Mouse (Mus musculus): ENCODE data around the gene Eefsec.

The Eefsec gene
- long read RNA-seq, experiment 1, transcript Eefsec-201 (7 exons, 2,679 nt) = major isoform, 16 of 28 reads
- long read RNA-seq, experiment 1, partial matches to known transcripts = 1 of 28 reads
- long read RNA-seq, experiment 1, other reads (novel, unspliced or antisense) = 11 of 28 reads
- long read RNA-seq, experiment 2, transcript Eefsec-201 (7 exons, 2,679 nt) = major isoform, 15 of 18 reads
- long read RNA-seq, experiment 2, partial matches to known transcripts = 1 of 18 reads
- long read RNA-seq, experiment 2, other reads (novel, unspliced or antisense) = 2 of 18 reads

GRCm38 (mm10) chr6:88446063-88447002 is at the start of gene Eefsec:
TSS of gene Eefsec (minus strand) at chr6:88446539.
- intact Hi-C loops (cut with DNase I) = no loop called here

- intact Hi-C loops (cut with DNase I) = no loop called here
These were observed 47.4 kb upstream of the Eefsec start for GRCm38 (mm10) chr6:88493712-88494111.

- intact Hi-C loops (cut with DNase I) = no loop called here
These were observed 44.5 kb upstream of the Eefsec start for GRCm38 (mm10) chr6:88490629-88491354.

GRCm38 (mm10) chr6:88489834-88490233 is 43.5 kb upstream of the Eefsec start:
- intact Hi-C loops (cut with DNase I) = loop anchor here (10.0 kb wide), 1 partner anchor 305 kb away; no protein-coding TSS in a partner anchor

- intact Hi-C loops (cut with DNase I) = loop anchor here (10.0 kb wide), 1 partner anchor 304 kb away; no protein-coding TSS in a partner anchor
These were observed 42.7 kb upstream of the Eefsec start for GRCm38 (mm10) chr6:88489026-88489425.

- intact Hi-C loops (cut with DNase I) = loop anchor here (10.0 kb wide), 1 partner anchor 302 kb away; no protein-coding TSS in a partner anchor
These were observed 40.6 kb upstream of the Eefsec start for GRCm38 (mm10) chr6:88486893-88487292.

- intact Hi-C loops (cut with DNase I) = loop anchor here (10.0 kb wide), 1 partner anchor 301 kb away; no protein-coding TSS in a partner anchor
These were observed 39.0 kb upstream of the Eefsec start for GRCm38 (mm10) chr6:88485378-88485777.

- intact Hi-C loops (cut with DNase I) = loop anchor here (10.0 kb wide), 1 partner anchor 299 kb away; no protein-coding TSS in a partner anchor
These were observed 37.6 kb upstream of the Eefsec start for GRCm38 (mm10) chr6:88483913-88484312.

GRCm38 (mm10) chr6:88483111-88483510 is 36.8 kb upstream of the Eefsec start:
- intact Hi-C loops (cut with DNase I) = loop anchor here (10.0 kb wide), 1 partner anchor 298 kb away; no protein-coding TSS in a partner anchor

GRCm38 (mm10) chr6:88480421-88480820 is 34.1 kb upstream of the Eefsec start:
- intact Hi-C loops (cut with DNase I) = loop anchor here (10.0 kb wide), 1 partner anchor 296 kb away; no protein-coding TSS in a partner anchor

- intact Hi-C loops (cut with DNase I) = no loop called here
These were observed 23.5 kb upstream of the Eefsec start for GRCm38 (mm10) chr6:88469878-88470277.

- intact Hi-C loops (cut with DNase I) = no loop called here
These were observed 19.0 kb upstream of the Eefsec start, which contains the start of gene Ruvbl1 for GRCm38 (mm10) chr6:88465181-88465920. TSS of gene Ruvbl1 (plus strand) at chr6:88465409.

GRCm38 (mm10) chr6:88454545-88454944 is 8.2 kb upstream of the Eefsec start:
- intact Hi-C loops (cut with DNase I) = no loop called here

- intact Hi-C loops (cut with DNase I) = no loop called here
These were observed 1.1 kb upstream of the Eefsec start for GRCm38 (mm10) chr6:88447454-88447853.

GRCm38 (mm10) chr6:88445661-88446060 is 678 bp downstream of the Eefsec start:
- intact Hi-C loops (cut with DNase I) = no loop called here

- intact Hi-C loops (cut with DNase I) = no loop called here
These were observed 2.1 kb downstream of the Eefsec start for GRCm38 (mm10) chr6:88444076-88444750.

- intact Hi-C loops (cut with DNase I) = no loop called here
These were observed 2.9 kb downstream of the Eefsec start for GRCm38 (mm10) chr6:88443446-88443845.

GRCm38 (mm10) chr6:88442551-88442950 is 3.8 kb downstream of the Eefsec start:
- intact Hi-C loops (cut with DNase I) = no loop called here

GRCm38 (mm10) chr6:88439056-88439455 is 7.3 kb downstream of the Eefsec start:
- intact Hi-C loops (cut with DNase I) = no loop called here

- intact Hi-C loops (cut with DNase I) = no loop called here
These were observed 10.7 kb downstream of the Eefsec start for GRCm38 (mm10) chr6:88435609-88436008.
